Mouse (Mus musculus) testis, adult 2 months (tissue): ENCODE data around the gene Col20a1. TPM values are rescaled to one million over a fixed set of nuclear protein-coding genes. Genes with fewer than 3 reads are reported as not detected.

Source experiments
- H3K27ac ChIP-seq: fragments of 200-500 bp; 2 replicates; pipeline ENCODE4 v1.5.1; 2012; ENCODE audit warnings: low read depth, low read length; ENCODE audit not compliant: control insufficient read depth, insufficient read depth
- H3K27me3 ChIP-seq: fragments of 200-500 bp; 2 replicates; pipeline ENCODE4 v1.6.1; 2012; ENCODE audit warnings: mild to moderate bottlenecking, low read length, moderate library complexity; ENCODE audit not compliant: control insufficient read depth, insufficient read depth
- H3K36me3 ChIP-seq: fragments of 200-500 bp; 2 replicates; pipeline ENCODE4 v1.6.1; 2012; ENCODE audit warnings: mild to moderate bottlenecking, low read length; ENCODE audit not compliant: control insufficient read depth, insufficient read depth
- H3K4me1 ChIP-seq: fragments of 200-500 bp; 2 replicates; pipeline ENCODE4 v1.6.1; 2012; ENCODE audit warnings: low read length; ENCODE audit not compliant: control insufficient read depth, insufficient read depth
- H3K4me3 ChIP-seq: fragments of 200-500 bp; 2 replicates; pipeline ENCODE4 v1.5.1; 2012; ENCODE audit warnings: low read depth, mild to moderate bottlenecking, low read length, moderate library complexity, mixed read lengths; ENCODE audit not compliant: control insufficient read depth
- CTCF ChIP-seq: fragments of 200-500 bp; IDR thresholded peaks from 2 replicates; pipeline ENCODE4 v1.5.1; 2012; ENCODE audit warnings: low read depth, mild to moderate bottlenecking, inconsistent platforms, low read length, moderate library complexity; ENCODE audit not compliant: control insufficient read depth, insufficient read depth, insufficient replicate concordance
- POLR2A ChIP-seq: fragments of 200-500 bp; IDR thresholded peaks from 2 replicates; pipeline ENCODE4 v1.6.1; 2012; ENCODE audit warnings: low read depth, mild to moderate bottlenecking, inconsistent platforms, low read length, moderate library complexity; ENCODE audit not compliant: control insufficient read depth
- polyA plus RNA-seq: library from polyadenylated mRNA; depleted of rRNA; stranded (reverse); fragments of >200 nt; gene quantifications from 2 replicates; pipeline ENCODE4 v1.2.3, GENCODE M21; 2012; rRNA removed

Gene Col20a1
- polyA plus RNA-seq, 1 experiment: 52.3 TPM

GRCm38 (mm10) chr2:181044001-181044400, 57.7 kb downstream of the Col20a1 start:
- no peak for TF ChIP-seq CTCF
- TF ChIP-seq POLR2A: no peak
- H3K4me1 ChIP-seq: peaks cover 7% of the 10 kb centered on the region; the same call in 1 of the 2 replicates
- H3K27me3 ChIP-seq: no peaks in the 10 kb centered on the region; the same call in 1 of the 2 replicates
- H3K27ac ChIP-seq: no peak overlapping the region
- H3K4me3 ChIP-seq: no peak overlapping the region
- H3K36me3 ChIP-seq: no peaks in the 10 kb centered on the region

- no peak overlapping the region for H3K4me3 ChIP-seq
- TF ChIP-seq POLR2A (no peak), CTCF (no peak)
- no peak overlapping the region for H3K27ac ChIP-seq
- H3K4me1 ChIP-seq: peaks cover 3% of the 10 kb centered on the region
- H3K27me3 ChIP-seq: no peaks in the 10 kb centered on the region
- H3K36me3 ChIP-seq: no peaks in the 10 kb centered on the region
Observed at GRCm38 (mm10) chr2:181048252-181048945, 62.1 kb downstream of the Col20a1 start.

- Histone ChIP-seq H3K27me3 (no peaks in the 10 kb centered on the region), H3K27ac (no peak overlapping the region), H3K36me3 (no peaks in the 10 kb centered on the region), H3K4me3 (no peak overlapping the region), H3K4me1 (peaks cover 3% of the 10 kb centered on the region)
- TF ChIP-seq POLR2A (no peak), CTCF (no peak)
Observed at GRCm38 (mm10) chr2:181048986-181049385, 62.7 kb downstream of the Col20a1 start.

- H3K4me1 ChIP-seq: peaks cover 3% of the 10 kb centered on the region
- TF ChIP-seq CTCF: no peak
- no peak for TF ChIP-seq POLR2A
- no peak overlapping the region for H3K27ac ChIP-seq
- no peak overlapping the region for H3K4me3 ChIP-seq
- H3K27me3 ChIP-seq: no peaks in the 10 kb centered on the region
- no peaks in the 10 kb centered on the region for H3K36me3 ChIP-seq
Observed at GRCm38 (mm10) chr2:181052171-181052570, 65.8 kb downstream of the Col20a1 start.

GRCm38 (mm10) chr2:181057341-181057740, 71.0 kb downstream of the Col20a1 start:
- no peak overlapping the region for H3K27ac ChIP-seq

GRCm38 (mm10) chr2:181058193-181058592, 71.9 kb downstream of the Col20a1 start:
- no peak for TF ChIP-seq CTCF
- no peak for TF ChIP-seq POLR2A
- no peak overlapping the region for H3K4me3 ChIP-seq
- no peaks in the 10 kb centered on the region for H3K4me1 ChIP-seq
- no peaks in the 10 kb centered on the region for H3K27me3 ChIP-seq
- no peaks in the 10 kb centered on the region for H3K36me3 ChIP-seq
- H3K27ac ChIP-seq: no peak overlapping the region

More at GRCm38 (mm10) chr2:181057341-181057740, 71.0 kb downstream of the Col20a1 start:
- Histone ChIP-seq H3K36me3 (no peaks in the 10 kb centered on the region), H3K4me3 (no peak overlapping the region), H3K27me3 (no peaks in the 10 kb centered on the region), H3K4me1 (no peaks in the 10 kb centered on the region)
- TF ChIP-seq POLR2A: no peak
- no peak for TF ChIP-seq CTCF

GRCm38 (mm10) chr2:181060127-181060526, 73.8 kb downstream of the Col20a1 start:
- no peak overlapping the region for H3K27ac ChIP-seq
- no peak overlapping the region for H3K4me3 ChIP-seq
- H3K4me1 ChIP-seq: no peaks in the 10 kb centered on the region
- H3K36me3 ChIP-seq: no peaks in the 10 kb centered on the region
- TF ChIP-seq CTCF: peak; percentile 81; the same call in 1 of the 2 replicates
- no peak for TF ChIP-seq POLR2A
- no peaks in the 10 kb centered on the region for H3K27me3 ChIP-seq

GRCm38 (mm10) chr2:181065827-181066226, 79.5 kb downstream of the Col20a1 start:
- Histone ChIP-seq H3K4me1 (no peaks in the 10 kb centered on the region), H3K4me3 (no peak overlapping the region), H3K36me3 (no peaks in the 10 kb centered on the region), H3K27ac (no peak overlapping the region), H3K27me3 (no peaks in the 10 kb centered on the region)
- no peak for TF ChIP-seq POLR2A

Other genes with a start within 250 kb of the Col20a1 start
- gene Bhlhe23, start 209.6 kb upstream of the Col20a1 start, polyA plus RNA-seq: 0.05 and 0.16 TPM in 2 replicates
- 22.5 TPM in 2 replicates for gene Ythdf1, start 65.6 kb upstream of the Col20a1 start, polyA plus RNA-seq
- not detected in 2 replicates for gene Birc7, start 57.5 kb upstream of the Col20a1 start, polyA plus RNA-seq
- gene Nkain4, start 31.8 kb upstream of the Col20a1 start, polyA plus RNA-seq: 2.3 and 3.7 TPM in 2 replicates
- 31.2 and 32.2 TPM in 2 replicates for gene Arfgap1, start 19.3 kb upstream of the Col20a1 start, polyA plus RNA-seq
- gene Chrna4, start 57.0 kb downstream of the Col20a1 start, polyA plus RNA-seq: 0.91 and 1.0 TPM in 2 replicates
- gene Kcnq2, start 148.8 kb downstream of the Col20a1 start, polyA plus RNA-seq: 9.2 and 9.8 TPM in 2 replicates
- 0.07 TPM in 2 replicates for gene Eef1a2, start 170.5 kb downstream of the Col20a1 start, polyA plus RNA-seq
- 8.2 and 9.5 TPM in 2 replicates for gene Ppdpf, start 200.7 kb downstream of the Col20a1 start, polyA plus RNA-seq
- 0.12 and 0.20 TPM in 2 replicates for gene Ptk6, start 216.3 kb downstream of the Col20a1 start, polyA plus RNA-seq
- 1.4 and 1.6 TPM in 2 replicates for gene Srms, start 226.7 kb downstream of the Col20a1 start, polyA plus RNA-seq
- 440 and 469 TPM in 2 replicates for gene Fndc11, start 233.5 kb downstream of the Col20a1 start, polyA plus RNA-seq